8 mouse cellular contexts compared by ENCODE assay signal in the genomic region with DNA sequence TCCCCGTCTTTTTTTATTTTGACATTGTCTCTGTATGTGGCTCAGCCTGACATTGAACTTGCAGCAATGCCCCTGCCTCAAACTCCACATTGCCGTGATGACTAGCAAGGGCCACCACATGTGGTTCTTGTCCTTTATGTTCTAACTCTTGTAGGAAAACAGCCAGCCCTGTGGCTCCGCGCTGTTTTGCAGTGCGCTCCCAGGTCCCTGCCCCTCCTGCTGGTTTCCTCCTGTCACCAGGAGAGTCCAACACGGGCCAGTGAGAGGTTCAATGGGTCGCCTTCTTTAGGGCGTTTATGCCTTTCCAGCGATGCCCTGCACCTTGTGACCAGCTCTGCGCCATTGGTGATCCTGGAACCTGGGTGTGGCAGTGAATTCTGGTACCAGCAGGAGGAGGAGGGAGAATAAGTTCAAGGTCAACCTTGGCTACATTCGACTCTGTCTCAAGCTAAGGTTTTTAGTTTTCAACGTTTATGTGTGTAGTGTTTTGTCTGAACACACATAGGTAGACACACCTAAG. TPM values are rescaled to one million over a fixed set of nuclear protein-coding genes. Genes with fewer than 3 reads are reported as not detected.
A peak's percentile ranks its signal among the peaks of the same experiment; 100 is the strongest.
DNase-seq lines count a peak whose midpoint lies in the region; ATAC-seq and TF ChIP-seq lines count a peak whose summit lies in the region.

No protein-coding gene starts in this region.

- peak overlapping the region; percentile 66 to 73 for H3K27ac ChIP-seq in heart, embryonic 14.5 days (replicated peaks in 1 of 2; ENCODE audit: control insufficient read depth in 1 of 2, insufficient read depth in 1 of 2, low read depth in 2 of 2, low read length in 2 of 2)
- H3K27ac ChIP-seq in forebrain, postnatal 0 days (ENCODE audit: low read depth, low read length): peak overlapping the region; percentile 92

- 5% methylated on average over 12 of the region's 12 CpGs for WGBS in heart, embryonic 14.5 days
- 5% methylated on average over 12 of the region's 12 CpGs for WGBS in forebrain, postnatal 0 days

- TF ChIP-seq CTCF in G1E (IDR thresholded peaks at IDR 0.05; ENCODE audit: low read depth, low read length): no peak
- no peak for TF ChIP-seq CTCF in forebrain, postnatal 0 days (IDR thresholded peaks at IDR 0.05; ENCODE audit: low read depth)

- ATAC-seq in heart, embryonic 14.5 days (ENCODE audit: insufficient number of reproducible peaks, insufficient read depth, low FRiP score, low read depth): no peak
- ATAC-seq in G1E (ENCODE audit: extremely low read depth, insufficient number of reproducible peaks, low FRiP score, poor library complexity, severe bottlenecking): no peak
- ATAC-seq in forebrain, postnatal 0 days: peak; percentile 5

- H3K9me3 ChIP-seq in heart, embryonic 14.5 days (ENCODE audit: control insufficient read depth, low read length): no peaks in the 10 kb centered on the region
- no peaks in the 10 kb centered on the region for H3K9me3 ChIP-seq in G1E (replicated peaks)
- H3K9me3 ChIP-seq in forebrain, postnatal 0 days (ENCODE audit: low read length): no peaks in the 10 kb centered on the region

- peak overlapping the region; percentile 95 for H3K4me2 ChIP-seq in heart, embryonic 14.5 days (ENCODE audit: low read length)
- H3K4me2 ChIP-seq in forebrain, postnatal 0 days (ENCODE audit: low read depth): peak overlapping the region; percentile 90

- H3K27me3 ChIP-seq in heart, embryonic 14.5 days (ENCODE audit: control insufficient read depth, insufficient read depth, low read length): peaks cover 32% of the 10 kb centered on the region
- peaks cover 40% of the 10 kb centered on the region for H3K27me3 ChIP-seq in G1E (ENCODE audit: insufficient read depth, low read length)
- H3K27me3 ChIP-seq in forebrain, postnatal 0 days (ENCODE audit: insufficient read depth, low read length): no peaks in the 10 kb centered on the region

- DNase-seq in heart, postnatal 36 days: no peak
- no peak for DNase-seq in G1E (ENCODE audit: low spot score)
- DNase-seq in forebrain, postnatal 0 days: no peak
- peak; percentile 22 for DNase-seq in lung, postnatal 14 days
- no peak for DNase-seq in ovary, postnatal 14 days (ENCODE audit: low spot score)
- no peak for DNase-seq in urinary bladder, postnatal 25 days (ENCODE audit: low spot score)
- no peak for DNase-seq in gastrocnemius, adult 8-10 months (ENCODE audit: low spot score in 2 of 2)

- H3K9ac ChIP-seq in heart, embryonic 14.5 days (ENCODE audit: low read length): peak overlapping the region; percentile 55
- H3K9ac ChIP-seq in forebrain, postnatal 0 days: peak overlapping the region; percentile 42; the same call in 1 of the 2 replicates

- H3K4me1 ChIP-seq in heart, embryonic 14.5 days (ENCODE audit: control insufficient read depth in 2 of 2, insufficient read depth in 2 of 2, low read length in 2 of 2): peaks cover 23 to 38% of the 10 kb centered on the region in 2 experiments
- peaks cover 65% of the 10 kb centered on the region for H3K4me1 ChIP-seq in G1E (ENCODE audit: insufficient read depth, low read depth, low read length)
- peaks cover 18% of the 10 kb centered on the region for H3K4me1 ChIP-seq in forebrain, postnatal 0 days (ENCODE audit: insufficient read depth)

- peaks cover 10% of the 10 kb centered on the region for H3K36me3 ChIP-seq in heart, embryonic 14.5 days (ENCODE audit: control insufficient read depth, insufficient read depth, low read length)
- peaks cover 41% of the 10 kb centered on the region for H3K36me3 ChIP-seq in G1E (replicated peaks)
- H3K36me3 ChIP-seq in forebrain, postnatal 0 days (ENCODE audit: insufficient read depth): 0 out of 2 replicates have a peak, but pooled peaks cover 8% of the 10 kb centered on the region

- H3K4me3 ChIP-seq in heart, embryonic 14.5 days (ENCODE audit: control insufficient read depth in 1 of 2, insufficient read depth in 1 of 2, low read depth in 1 of 2, low read length in 2 of 2): peak overlapping the region; percentile 51 to 69
- peak overlapping the region; percentile 75; the same call in 1 of the 2 replicates for H3K4me3 ChIP-seq in G1E (ENCODE audit: low read depth, low read length)
- peak overlapping the region; percentile 49 for H3K4me3 ChIP-seq in forebrain, postnatal 0 days (ENCODE audit: low read depth, low read length)

- intact Hi-C loops in heart, postnatal 36 days (cut with DNase I): loop anchor here (2.0 kb wide), 1 partner anchor 45 kb away; no protein-coding TSS in a partner anchor

RNA-seq across cellular contexts. Expression of a gene that starts 3.0 kb away (rescaled TPM):
- polyA plus RNA-seq in heart, embryonic 14.5 days (2014; fragmentation: Nextera tagmentation; extraction: Ambion mirVana): 1.8 and 2.2 TPM in 2 replicates
- 10 to 100 TPM; 10.4 to 13.6 TPM for total RNA-seq in heart, postnatal 36 days (2021)
- total RNA-seq in G1E (2014; fragmentation: Nextera tagmentation): not detected in 2 replicates
- total RNA-seq in G1E (2017): 0.12 and 0.22 TPM in 2 replicates
- polyA plus RNA-seq in G1E (2012): 0.02 and 0.03 TPM in 2 replicates
- 20.5 and 31.5 TPM in 2 replicates for total RNA-seq in forebrain, postnatal 0 days (2014; rRNA removed)
- 9.4 and 9.8 TPM in 2 replicates for polyA plus RNA-seq in forebrain, postnatal 0 days (2015; fragmentation: Nextera tagmentation; extraction: Ambion mirVana)
- total RNA-seq in gastrocnemius, adult 8-10 months (2022): 10 to 100 TPM; 18.0 to 21.5 (median 20.5) TPM

RNA-seq across cellular contexts. Expression of a gene that starts 7.7 kb away (rescaled TPM):
- polyA plus RNA-seq in heart, embryonic 14.5 days (2014; fragmentation: Nextera tagmentation; extraction: Ambion mirVana): 78.5 and 78.7 TPM in 2 replicates
- total RNA-seq in heart, postnatal 36 days (2021): 10 to 100 TPM; 45.2 to 49.4 TPM
- total RNA-seq in G1E (2014; fragmentation: Nextera tagmentation): 17.0 and 18.9 TPM in 2 replicates
- total RNA-seq in G1E (2017): 16.1 and 16.7 TPM in 2 replicates
- polyA plus RNA-seq in G1E (2012): 171 and 172 TPM in 2 replicates
- 34.7 and 59.9 TPM in 2 replicates for total RNA-seq in forebrain, postnatal 0 days (2014; rRNA removed)
- 161 and 175 TPM in 2 replicates for polyA plus RNA-seq in forebrain, postnatal 0 days (2015; fragmentation: Nextera tagmentation; extraction: Ambion mirVana)
- total RNA-seq in gastrocnemius, adult 8-10 months (2022): 10 to 100 TPM; 61.7 to 77.8 (median 67.5) TPM

RNA-seq across cellular contexts. Expression of a gene that starts 26.5 kb away (rescaled TPM):
- polyA plus RNA-seq in heart, embryonic 14.5 days (2014; fragmentation: Nextera tagmentation; extraction: Ambion mirVana): not detected in 2 replicates
- total RNA-seq in heart, postnatal 36 days (2021): not detected
- total RNA-seq in G1E (2014; fragmentation: Nextera tagmentation): not detected in 2 replicates
- 0.06 TPM in 1 of 2 replicates, not detected in the other for total RNA-seq in G1E (2017)
- 0.26 and 0.28 TPM in 2 replicates for polyA plus RNA-seq in G1E (2012)
- 1.5 and 2.2 TPM in 2 replicates for total RNA-seq in forebrain, postnatal 0 days (2014; rRNA removed)
- 2.4 and 3.6 TPM in 2 replicates for polyA plus RNA-seq in forebrain, postnatal 0 days (2015; fragmentation: Nextera tagmentation; extraction: Ambion mirVana)
- not detected for total RNA-seq in gastrocnemius, adult 8-10 months (2022)

RNA-seq across cellular contexts. Expression of a gene that starts 26.5 kb away (rescaled TPM):
- polyA plus RNA-seq in heart, embryonic 14.5 days (2014; fragmentation: Nextera tagmentation; extraction: Ambion mirVana): 2.5 and 2.8 TPM in 2 replicates
- 10 to 100 TPM; 11.3 to 11.4 TPM for total RNA-seq in heart, postnatal 36 days (2021)
- total RNA-seq in G1E (2014; fragmentation: Nextera tagmentation) (7.4 and 19.6 TPM in 2 replicates), G1E (2017) (12.3 and 15.0 TPM in 2 replicates)
- 78.9 and 92.7 TPM in 2 replicates for polyA plus RNA-seq in G1E (2012)
- total RNA-seq in forebrain, postnatal 0 days (2014; rRNA removed): 15.4 and 25.9 TPM in 2 replicates
- 5.6 and 7.1 TPM in 2 replicates for polyA plus RNA-seq in forebrain, postnatal 0 days (2015; fragmentation: Nextera tagmentation; extraction: Ambion mirVana)
- 100 to 1,000 TPM in 1 of 4 experiments, 10 to 100 TPM in 3; 38.9 to 177 (median 68.9) TPM for total RNA-seq in gastrocnemius, adult 8-10 months (2022)

RNA-seq across cellular contexts. Expression of a gene that starts 31.2 kb away (rescaled TPM):
- polyA plus RNA-seq in heart, embryonic 14.5 days (2014; fragmentation: Nextera tagmentation; extraction: Ambion mirVana): 3,308 and 3,796 TPM in 2 replicates
- 100 to 1,000 TPM; 895 to 990 TPM for total RNA-seq in heart, postnatal 36 days (2021)
- total RNA-seq in G1E (2014; fragmentation: Nextera tagmentation): 12,197 and 12,967 TPM in 2 replicates
- 1,575 and 1,810 TPM in 2 replicates for total RNA-seq in G1E (2017)
- polyA plus RNA-seq in G1E (2012): 3,365 and 5,482 TPM in 2 replicates
- total RNA-seq in forebrain, postnatal 0 days (2014; rRNA removed): 1,945 and 2,194 TPM in 2 replicates
- polyA plus RNA-seq in forebrain, postnatal 0 days (2015; fragmentation: Nextera tagmentation; extraction: Ambion mirVana): 2,793 and 3,853 TPM in 2 replicates
- total RNA-seq in gastrocnemius, adult 8-10 months (2022): 1,000 to 10,000 TPM in 2 of 4 experiments, 100 to 1,000 TPM in 2; 935 to 1,159 (median 1,025) TPM

Comparison
In these comparisons a context has a peak if more than half of its experiments do, and no peak if none do; other contexts are left out.
1. RNA of a gene that starts 3.0 kb away (total RNA-seq): 18.0 to 21.5 TPM in gastrocnemius, adult 8-10 months, 20.5 to 31.5 TPM in forebrain, postnatal 0 days and 10.4 to 13.6 TPM in heart, postnatal 36 days; 0.12 to 0.22 TPM in G1E; every median in the first group is over 4 times any median in the second.
2. Peak in every context shown above with its lines, with median percentiles within 50 percentile points of each other: H3K4me3 ChIP-seq.